Mouse (Mus musculus): ENCODE measurements around the gene Wdr91.

The Wdr91 gene

GRCm38 (mm10) chr6:34884724-34885123 is 26.0 kb downstream of the Wdr91 start:
- H3K4me3 ChIP-seq (replicated peaks; ENCODE audit: low read length): no peak overlapping the region
- TF ChIP-seq NANOG (IDR thresholded peaks at IDR 0.05; ENCODE audit: borderline replicate concordance, low read length) (no peak), CTCF (conservative IDR thresholded peaks at IDR 0.05; ENCODE audit: low read length) (no peak), POU5F1 (IDR thresholded peaks at IDR 0.05; ENCODE audit: borderline replicate concordance, low read length) (no peak)
- H3K27me3 ChIP-seq (ENCODE audit: insufficient read depth, low read length): peaks cover 14% of the 10 kb centered on the region
- H3K36me3 ChIP-seq (ENCODE audit: insufficient read depth, low read length): peaks cover 65% of the 10 kb centered on the region
- H3K4me1 ChIP-seq (replicated peaks; ENCODE audit: low read depth, low read length): peaks cover 51% of the 10 kb centered on the region
- H3K9me3 ChIP-seq (ENCODE audit: low read length): no peaks in the 10 kb centered on the region

GRCm38 (mm10) chr6:34879911-34880475 is 30.7 kb downstream of the Wdr91 start:
- TF ChIP-seq NANOG (IDR thresholded peaks at IDR 0.05; ENCODE audit: borderline replicate concordance, low read length) (no peak), POU5F1 (IDR thresholded peaks at IDR 0.05; ENCODE audit: borderline replicate concordance, low read length) (no peak), CTCF (conservative IDR thresholded peaks at IDR 0.05; ENCODE audit: low read length) (no peak)
- Histone ChIP-seq H3K4me3 (replicated peaks; ENCODE audit: low read length) (no peak overlapping the region), H3K27me3 (ENCODE audit: insufficient read depth, low read length) (peaks cover 7% of the 10 kb centered on the region; the same call in 1 of the 2 replicates), H3K4me1 (replicated peaks; ENCODE audit: low read depth, low read length) (peaks cover 64% of the 10 kb centered on the region), H3K9me3 (ENCODE audit: low read length) (no peaks in the 10 kb centered on the region), H3K36me3 (ENCODE audit: insufficient read depth, low read length) (peaks cover 29% of the 10 kb centered on the region)

GRCm38 (mm10) chr6:34879101-34879740 is 31.5 kb downstream of the Wdr91 start:
- Histone ChIP-seq H3K27me3 (ENCODE audit: insufficient read depth, low read length) (peaks cover 7% of the 10 kb centered on the region; the same call in 1 of the 2 replicates), H3K36me3 (ENCODE audit: insufficient read depth, low read length) (peaks cover 23% of the 10 kb centered on the region), H3K4me1 (replicated peaks; ENCODE audit: low read depth, low read length) (peaks cover 68% of the 10 kb centered on the region), H3K9me3 (ENCODE audit: low read length) (no peaks in the 10 kb centered on the region), H3K4me3 (replicated peaks; ENCODE audit: low read length) (peak overlapping the region; percentile 91; the same call in 1 of the 2 replicates)
- TF ChIP-seq CTCF (conservative IDR thresholded peaks at IDR 0.05; ENCODE audit: low read length): no peak
- TF ChIP-seq NANOG (IDR thresholded peaks at IDR 0.05; ENCODE audit: borderline replicate concordance, low read length): no peak
- no peak for TF ChIP-seq POU5F1 (IDR thresholded peaks at IDR 0.05; ENCODE audit: borderline replicate concordance, low read length)

- Histone ChIP-seq H3K9me3 (ENCODE audit: low read length) (no peaks in the 10 kb centered on the region), H3K4me3 (replicated peaks; ENCODE audit: low read length) (peak within 1 kb of the TSS; percentile 91), H3K27me3 (ENCODE audit: insufficient read depth, low read length) (peaks cover 7% of the 10 kb centered on the region; the same call in 1 of the 2 replicates), H3K4me1 (replicated peaks; ENCODE audit: low read depth, low read length) (peaks cover 75% of the 10 kb centered on the region), H3K36me3 (ENCODE audit: insufficient read depth, low read length) (peaks cover 10% of the 10 kb centered on the region; the same call in 1 of the 2 replicates)
- TF ChIP-seq POU5F1 (IDR thresholded peaks at IDR 0.05; ENCODE audit: borderline replicate concordance, low read length) (no peak), CTCF (conservative IDR thresholded peaks at IDR 0.05; ENCODE audit: low read length) (no peak), NANOG (IDR thresholded peaks at IDR 0.05; ENCODE audit: borderline replicate concordance, low read length) (no peak)
These were observed 33.0 kb downstream of the Wdr91 start, which contains the start of gene Cyren for GRCm38 (mm10) chr6:34877509-34878321. Gene Cyren (minus strand): TSS chr6:34878060.

- H3K4me3 ChIP-seq (replicated peaks; ENCODE audit: low read length): peak overlapping the region; percentile 13; the same call in 1 of the 2 replicates
- TF ChIP-seq POU5F1 (IDR thresholded peaks at IDR 0.05; ENCODE audit: borderline replicate concordance, low read length) (no peak), NANOG (IDR thresholded peaks at IDR 0.05; ENCODE audit: borderline replicate concordance, low read length) (no peak), CTCF (conservative IDR thresholded peaks at IDR 0.05; ENCODE audit: low read length) (no peak)
- peaks cover 11% of the 10 kb centered on the region for H3K27me3 ChIP-seq (ENCODE audit: insufficient read depth, low read length)
- 0 out of 2 replicates have a peak, but pooled peaks cover 3% of the 10 kb centered on the region for H3K36me3 ChIP-seq (ENCODE audit: insufficient read depth, low read length)
- peaks cover 72% of the 10 kb centered on the region for H3K4me1 ChIP-seq (replicated peaks; ENCODE audit: low read depth, low read length)
- H3K9me3 ChIP-seq (ENCODE audit: low read length): no peaks in the 10 kb centered on the region
These were observed 33.9 kb downstream of the Wdr91 start for GRCm38 (mm10) chr6:34876835-34877156.

- TF ChIP-seq NANOG (IDR thresholded peaks at IDR 0.05; ENCODE audit: borderline replicate concordance, low read length) (no peak), CTCF (conservative IDR thresholded peaks at IDR 0.05; ENCODE audit: low read length) (no peak), POU5F1 (IDR thresholded peaks at IDR 0.05; ENCODE audit: borderline replicate concordance, low read length) (no peak)
- H3K4me3 ChIP-seq (replicated peaks; ENCODE audit: low read length): 0 out of 2 replicates have a peak overlapping the region, but pooled peaks have one; percentile 13
- H3K9me3 ChIP-seq (ENCODE audit: low read length): no peaks in the 10 kb centered on the region
- H3K36me3 ChIP-seq (ENCODE audit: insufficient read depth, low read length): 0 out of 2 replicates have a peak, but pooled peaks cover 3% of the 10 kb centered on the region
- H3K27me3 ChIP-seq (ENCODE audit: insufficient read depth, low read length): peaks cover 11% of the 10 kb centered on the region
- H3K4me1 ChIP-seq (replicated peaks; ENCODE audit: low read depth, low read length): peaks cover 66% of the 10 kb centered on the region
These were observed 34.5 kb downstream of the Wdr91 start for GRCm38 (mm10) chr6:34875966-34876834.

- no peaks in the 10 kb centered on the region for H3K9me3 ChIP-seq (ENCODE audit: low read length)
- H3K27me3 ChIP-seq (ENCODE audit: insufficient read depth, low read length): peaks cover 11% of the 10 kb centered on the region
- no peak for TF ChIP-seq CTCF (conservative IDR thresholded peaks at IDR 0.05; ENCODE audit: low read length)
- TF ChIP-seq POU5F1 (IDR thresholded peaks at IDR 0.05; ENCODE audit: borderline replicate concordance, low read length): no peak
- TF ChIP-seq NANOG (IDR thresholded peaks at IDR 0.05; ENCODE audit: borderline replicate concordance, low read length): no peak
- H3K36me3 ChIP-seq (ENCODE audit: insufficient read depth, low read length): 0 out of 2 replicates have a peak, but pooled peaks cover 3% of the 10 kb centered on the region
- H3K4me1 ChIP-seq (replicated peaks; ENCODE audit: low read depth, low read length): peaks cover 58% of the 10 kb centered on the region
- no peak overlapping the region for H3K4me3 ChIP-seq (replicated peaks; ENCODE audit: low read length)
These were observed 35.4 kb downstream of the Wdr91 start for GRCm38 (mm10) chr6:34875268-34875761.

All from E14TG2a.4 (cell line).